Mouse (Mus musculus): ENCODE results near the gene Tmem47. TPM values are rescaled to one million over a fixed set of nuclear protein-coding genes. Genes with fewer than 3 reads are reported as not detected.
A peak's percentile ranks its signal among the peaks of the same experiment; 100 is the strongest.

The Tmem47 gene
- polyA plus RNA-seq (2014; fragmentation: Nextera tagmentation; extraction: Ambion mirVana): 52.8 and 59.3 TPM in 2 replicates

GRCm38 (mm10) chrX:81070210-81070803 is at the start of gene Tmem47:
Gene Tmem47, plus strand, starts transcription at chrX:81070698.
- Histone ChIP-seq H3K4me3 (ENCODE audit: low read depth, low read length) (peak within 1 kb of the TSS; percentile 67), H3K4me2 (replicated peaks; ENCODE audit: low read depth, low read length) (peak within 1 kb of the TSS; percentile 33)
- WGBS: 5% methylated on average over 35 of the region's 39 CpGs

GRCm38 (mm10) chrX:81070804-81071461 is 435 bp downstream of the Tmem47 start:
- ATAC-seq (ENCODE audit: low FRiP score) (peak; percentile 59), DNase-seq (ENCODE audit: low spot score) (peak; percentile 51)
- Histone ChIP-seq H3K27me3 (ENCODE audit: control insufficient read depth, insufficient read depth, low read length) (no peaks in the 10 kb centered on the region), H3K4me1 (replicated peaks; ENCODE audit: control insufficient read depth, insufficient read depth, low read length) (no peaks in the 10 kb centered on the region), H3K4me2 (replicated peaks; ENCODE audit: low read depth, low read length) (peak overlapping the region; percentile 33), H3K9ac (ENCODE audit: low read depth, low read length) (peak overlapping the region; percentile 66), H3K36me3 (ENCODE audit: control insufficient read depth, insufficient read depth, low read length) (no peaks in the 10 kb centered on the region), H3K27ac (ENCODE audit: low read depth, low read length) (peak overlapping the region; percentile 82), H3K9me3 (ENCODE audit: control insufficient read depth, low read length) (no peaks in the 10 kb centered on the region), H3K4me3 (ENCODE audit: low read depth, low read length) (peak overlapping the region; percentile 67)
- WGBS: 8% methylated on average over 39 of the region's 45 CpGs

More at GRCm38 (mm10) chrX:81070210-81070803, at the start of gene Tmem47:
- Histone ChIP-seq H3K9ac (ENCODE audit: low read depth, low read length) (peak within 1 kb of the TSS; percentile 66), H3K27me3 (ENCODE audit: control insufficient read depth, insufficient read depth, low read length) (no peaks in the 10 kb centered on the region), H3K27ac (ENCODE audit: low read depth, low read length) (peak within 1 kb of the TSS; percentile 82), H3K4me1 (replicated peaks; ENCODE audit: control insufficient read depth, insufficient read depth, low read length) (no peaks in the 10 kb centered on the region), H3K9me3 (ENCODE audit: control insufficient read depth, low read length) (no peaks in the 10 kb centered on the region), H3K36me3 (ENCODE audit: control insufficient read depth, insufficient read depth, low read length) (no peaks in the 10 kb centered on the region)
- DNase-seq (ENCODE audit: low spot score) (peak; percentile 84), ATAC-seq (ENCODE audit: low FRiP score) (peak; percentile 96)

- Histone ChIP-seq H3K9ac (ENCODE audit: low read depth, low read length) (peak overlapping the region; percentile 66), H3K4me1 (replicated peaks; ENCODE audit: control insufficient read depth, insufficient read depth, low read length) (no peaks in the 10 kb centered on the region), H3K4me2 (replicated peaks; ENCODE audit: low read depth, low read length) (peak overlapping the region; percentile 31), H3K4me3 (ENCODE audit: low read depth, low read length) (peak overlapping the region; percentile 67), H3K36me3 (ENCODE audit: control insufficient read depth, insufficient read depth, low read length) (no peaks in the 10 kb centered on the region), H3K27me3 (ENCODE audit: control insufficient read depth, insufficient read depth, low read length) (no peaks in the 10 kb centered on the region), H3K27ac (ENCODE audit: low read depth, low read length) (peak overlapping the region; percentile 82), H3K9me3 (ENCODE audit: control insufficient read depth, low read length) (no peaks in the 10 kb centered on the region)
- 12% methylated on average over 11 of the region's 14 CpGs for WGBS
- no peak for ATAC-seq (ENCODE audit: low FRiP score)
- DNase-seq (ENCODE audit: low spot score): peak; percentile 40
Measured at GRCm38 (mm10) chrX:81071746-81072640, 1.5 kb downstream of the Tmem47 start.

GRCm38 (mm10) chrX:81072651-81073050 is 2.2 kb downstream of the Tmem47 start:
- Histone ChIP-seq H3K4me2 (replicated peaks; ENCODE audit: low read depth, low read length) (peak overlapping the region; percentile 31), H3K9ac (ENCODE audit: low read depth, low read length) (no peak overlapping the region; the same call in 1 of the 2 replicates), H3K4me3 (ENCODE audit: low read depth, low read length) (peak overlapping the region; percentile 67), H3K36me3 (ENCODE audit: control insufficient read depth, insufficient read depth, low read length) (no peaks in the 10 kb centered on the region), H3K9me3 (ENCODE audit: control insufficient read depth, low read length) (no peaks in the 10 kb centered on the region), H3K27me3 (ENCODE audit: control insufficient read depth, insufficient read depth, low read length) (no peaks in the 10 kb centered on the region), H3K27ac (ENCODE audit: low read depth, low read length) (no peak overlapping the region), H3K4me1 (replicated peaks; ENCODE audit: control insufficient read depth, insufficient read depth, low read length) (no peaks in the 10 kb centered on the region)
- DNase-seq (ENCODE audit: low spot score): peak; percentile 24
- no peak for ATAC-seq (ENCODE audit: low FRiP score)
- 3% methylated on average over 2 of the region's 2 CpGs for WGBS

GRCm38 (mm10) chrX:81073834-81074233 is 3.3 kb downstream of the Tmem47 start:
- ATAC-seq (ENCODE audit: low FRiP score): no peak

GRCm38 (mm10) chrX:81078522-81078921 is 8.0 kb downstream of the Tmem47 start:
- Histone ChIP-seq H3K9me3 (ENCODE audit: control insufficient read depth, low read length) (no peaks in the 10 kb centered on the region), H3K36me3 (ENCODE audit: control insufficient read depth, insufficient read depth, low read length) (no peaks in the 10 kb centered on the region), H3K4me1 (replicated peaks; ENCODE audit: control insufficient read depth, insufficient read depth, low read length) (no peaks in the 10 kb centered on the region), H3K9ac (ENCODE audit: low read depth, low read length) (no peak overlapping the region), H3K4me2 (replicated peaks; ENCODE audit: low read depth, low read length) (no peak overlapping the region), H3K27me3 (ENCODE audit: control insufficient read depth, insufficient read depth, low read length) (no peaks in the 10 kb centered on the region), H3K4me3 (ENCODE audit: low read depth, low read length) (no peak overlapping the region), H3K27ac (ENCODE audit: low read depth, low read length) (no peak overlapping the region)
- ATAC-seq (ENCODE audit: low FRiP score): no peak
- no peak for DNase-seq (ENCODE audit: low spot score)

More at GRCm38 (mm10) chrX:81073834-81074233, 3.3 kb downstream of the Tmem47 start:
- no peak for DNase-seq (ENCODE audit: low spot score)
- Histone ChIP-seq H3K9me3 (ENCODE audit: control insufficient read depth, low read length) (no peaks in the 10 kb centered on the region), H3K4me1 (replicated peaks; ENCODE audit: control insufficient read depth, insufficient read depth, low read length) (no peaks in the 10 kb centered on the region), H3K36me3 (ENCODE audit: control insufficient read depth, insufficient read depth, low read length) (no peaks in the 10 kb centered on the region), H3K4me2 (replicated peaks; ENCODE audit: low read depth, low read length) (peak overlapping the region; percentile 31), H3K9ac (ENCODE audit: low read depth, low read length) (no peak overlapping the region), H3K27me3 (ENCODE audit: control insufficient read depth, insufficient read depth, low read length) (no peaks in the 10 kb centered on the region), H3K4me3 (ENCODE audit: low read depth, low read length) (peak overlapping the region; percentile 67), H3K27ac (ENCODE audit: low read depth, low read length) (no peak overlapping the region)
- WGBS: 34% methylated on average over 4 of the region's 4 CpGs

GRCm38 (mm10) chrX:81080996-81081395 is 10.5 kb downstream of the Tmem47 start:
- no peak overlapping the region for H3K9ac ChIP-seq (ENCODE audit: low read depth, low read length)
- WGBS: 72% methylated on average over 2 of the region's 2 CpGs
- H3K27ac ChIP-seq (ENCODE audit: low read depth, low read length): no peak overlapping the region
- DNase-seq (ENCODE audit: low spot score) (no peak), ATAC-seq (ENCODE audit: low FRiP score) (no peak)
- no peaks in the 10 kb centered on the region for H3K36me3 ChIP-seq (ENCODE audit: control insufficient read depth, insufficient read depth, low read length)
- H3K4me1 ChIP-seq (replicated peaks; ENCODE audit: control insufficient read depth, insufficient read depth, low read length): no peaks in the 10 kb centered on the region
- no peak overlapping the region for H3K4me2 ChIP-seq (replicated peaks; ENCODE audit: low read depth, low read length)
- H3K4me3 ChIP-seq (ENCODE audit: low read depth, low read length): no peak overlapping the region
- no peaks in the 10 kb centered on the region for H3K27me3 ChIP-seq (ENCODE audit: control insufficient read depth, insufficient read depth, low read length)
- no peaks in the 10 kb centered on the region for H3K9me3 ChIP-seq (ENCODE audit: control insufficient read depth, low read length)

- Histone ChIP-seq H3K27ac (ENCODE audit: low read depth, low read length) (no peak overlapping the region), H3K9me3 (ENCODE audit: control insufficient read depth, low read length) (no peaks in the 10 kb centered on the region), H3K27me3 (ENCODE audit: control insufficient read depth, insufficient read depth, low read length) (no peaks in the 10 kb centered on the region), H3K36me3 (ENCODE audit: control insufficient read depth, insufficient read depth, low read length) (no peaks in the 10 kb centered on the region), H3K4me1 (replicated peaks; ENCODE audit: control insufficient read depth, insufficient read depth, low read length) (no peaks in the 10 kb centered on the region), H3K9ac (ENCODE audit: low read depth, low read length) (no peak overlapping the region), H3K4me2 (replicated peaks; ENCODE audit: low read depth, low read length) (no peak overlapping the region), H3K4me3 (ENCODE audit: low read depth, low read length) (no peak overlapping the region)
- DNase-seq (ENCODE audit: low spot score): peak; percentile 65
- ATAC-seq (ENCODE audit: low FRiP score): peak; percentile 81
- WGBS: 40% methylated on average over 2 of the region's 2 CpGs
Measured at GRCm38 (mm10) chrX:81085025-81085752, 14.7 kb downstream of the Tmem47 start.
